Mouse (Mus musculus) right cerebral cortex, postnatal 25 days (tissue): ENCODE measurements around the gene Srgn.
"Not testable (repeated sequence)": the region's sequence is repeated elsewhere in the genome, so short reads cannot be mapped to it uniquely, and the experiment has no call there.

ENCODE experiments used
- DNase-seq: peaks from one replicate; pipeline ENCODE4 v3.0.0; 2022

Srgn gene

GRCm38 (mm10) chr10:62481108-62481852, 46.0 kb downstream of the Srgn start:
- DNase-seq, result no peak

- no peak for DNase-seq
Observed at GRCm38 (mm10) chr10:62476980-62477379, 50.3 kb downstream of the Srgn start.

- DNase-seq, result no peak
Observed at GRCm38 (mm10) chr10:62474944-62475343, 52.3 kb downstream of the Srgn start.

GRCm38 (mm10) chr10:62471105-62471504, 56.1 kb downstream of the Srgn start:
- no peak for DNase-seq

- DNase-seq, result no peak
Observed at GRCm38 (mm10) chr10:62469736-62470135, 57.5 kb downstream of the Srgn start.

GRCm38 (mm10) chr10:62461321-62461720, 65.9 kb downstream of the Srgn start:
- DNase-seq, result no peak

GRCm38 (mm10) chr10:62452001-62452400, 75.2 kb downstream of the Srgn start:
- DNase-seq, result not testable (repeated sequence)

GRCm38 (mm10) chr10:62450280-62450640, 77.0 kb downstream of the Srgn start:
- no peak for DNase-seq

GRCm38 (mm10) chr10:62449364-62450279, 77.6 kb downstream of the Srgn start, which contains the start of the genes 4930507D05Rik and Supv3l1:
Gene 4930507D05Rik, plus strand, starts transcription at chr10:62449489.
Gene Supv3l1, minus strand, starts transcription at chr10:62449738.
- DNase-seq, result peak; percentile 88
